Mouse (Mus musculus) embryonic facial prominence, embryonic 14.5 days (tissue): ENCODE results near the gene N4bp2l2. TPM values are rescaled to one million over a fixed set of nuclear protein-coding genes. Genes with fewer than 3 reads are reported as not detected.

Experiments used
- polyA plus RNA-seq: library from polyadenylated mRNA; unstranded; fragments of >200 nt; fragmentation: Nextera tagmentation; extraction: Ambion mirVana; gene quantifications from 2 replicates; pipeline ENCODE4 v1.2.1, GENCODE M21; 2014

N4bp2l2 gene
- polyA plus RNA-seq, 1 experiment from 2014 or later: 41.6 TPM

Other genes starting within 250 kb of the N4bp2l2 start
- gene Zar1l, start 148.0 kb downstream of the N4bp2l2 start, polyA plus RNA-seq: not detected in 2 replicates
- 14.5 and 21.0 TPM in 2 replicates for gene Brca2, start 143.6 kb downstream of the N4bp2l2 start, polyA plus RNA-seq
- 4.7 and 6.1 TPM in 2 replicates for gene N4bp2l1, start 69.0 kb downstream of the N4bp2l2 start, polyA plus RNA-seq
- 38.1 and 44.2 TPM in 2 replicates for gene Pds5b, start 7.6 kb upstream of the N4bp2l2 start, polyA plus RNA-seq